Mouse (Mus musculus) heart, adult 2 months (tissue): Measurements from ENCODE around the gene Slc2a4. TPM values are rescaled to one million over a fixed set of nuclear protein-coding genes. Genes with fewer than 3 reads are reported as not detected.

Experiments used
- DNase-seq, 2 experiments: peaks; one replicate each; pipeline ENCODE4 v3.0.0; 2021
- H3K27ac ChIP-seq: fragments of 200-600 bp; 2 replicates; pipeline ENCODE4 v1.8.1; 2022
- H3K27me3 ChIP-seq: fragments of 200-500 bp; 2 replicates; pipeline ENCODE4 v1.6.1; 2012; ENCODE audit warnings: mild to moderate bottlenecking, low read length, inconsistent platforms, mixed read lengths; ENCODE audit not compliant: control insufficient read depth, insufficient read depth
- H3K36me3 ChIP-seq: fragments of 200-500 bp; 2 replicates; pipeline ENCODE4 v1.6.1; 2012; ENCODE audit warnings: low read length, inconsistent platforms; ENCODE audit not compliant: control insufficient read depth, insufficient read depth
- H3K4me1 ChIP-seq: fragments of 200-500 bp; 2 replicates; pipeline ENCODE4 v1.6.1; 2011; ENCODE audit warnings: low read length; ENCODE audit not compliant: control insufficient read depth, insufficient read depth
- H3K4me3 ChIP-seq: fragments of 200-600 bp; 2 replicates; pipeline ENCODE4 v1.8.1; 2022
- H3K79me2 ChIP-seq: fragments of 200-500 bp; replicated peaks from 2 replicates; pipeline ENCODE4 v1.6.1; 2012; ENCODE audit warnings: mild to moderate bottlenecking, inconsistent platforms, low read length, moderate library complexity, mixed read lengths; ENCODE audit not compliant: control insufficient read depth, insufficient read depth
- H3K9ac ChIP-seq: fragments of 200-500 bp; 2 replicates; pipeline ENCODE4 v1.6.1; 2012; ENCODE audit warnings: low read depth, mild to moderate bottlenecking, control low read depth, inconsistent platforms, low read length, mixed read lengths
- CTCF ChIP-seq: fragments of 200-600 bp; IDR thresholded peaks from 2 replicates; pipeline ENCODE4 v1.8.1; 2022; ENCODE audit warnings: antibody characterized with exemption, mild to moderate bottlenecking, moderate library complexity
- EP300 ChIP-seq: fragments of 200-500 bp; IDR thresholded peaks from 2 replicates; pipeline ENCODE4 v1.6.1; 2011; ENCODE audit warnings: low read depth, low read length, control low read depth; ENCODE audit not compliant: insufficient read depth
- POLR2A ChIP-seq: fragments of 200-500 bp; IDR thresholded peaks from 2 replicates; pipeline ENCODE4 v1.6.1; 2011; ENCODE audit warnings: mild to moderate bottlenecking, low read depth, low read length, control low read depth; ENCODE audit not compliant: insufficient read depth
- WGBS: fragments of 180-500 bp; shearing (Covaris S2); methylation state at CpG from one replicate; pipeline ENCODE4 v1.1.7; 2018; 5-methylcytosine and 5-hydroxymethylcytosine counted together
- intact Hi-C: fragments of 180-260 bp; cut with DNase I; formaldehyde crosslinking; loops from one replicate; pipeline ENCODE4 v1.15.1; 2025
- polyA plus RNA-seq: library from polyadenylated mRNA; depleted of rRNA; stranded (reverse); fragments of >200 nt; gene quantifications from 2 replicates; pipeline ENCODE4 v1.2.3, GENCODE M21; 2012
- total RNA-seq, 2 experiments: library from RNA; stranded (reverse); gene quantifications; 2 replicates each; pipeline ENCODE4 v1.2.3; 2021

The Slc2a4 gene
- total and polyA plus RNA-seq, 3 experiments, result 363 to 516 (median 456) TPM

DNA sequence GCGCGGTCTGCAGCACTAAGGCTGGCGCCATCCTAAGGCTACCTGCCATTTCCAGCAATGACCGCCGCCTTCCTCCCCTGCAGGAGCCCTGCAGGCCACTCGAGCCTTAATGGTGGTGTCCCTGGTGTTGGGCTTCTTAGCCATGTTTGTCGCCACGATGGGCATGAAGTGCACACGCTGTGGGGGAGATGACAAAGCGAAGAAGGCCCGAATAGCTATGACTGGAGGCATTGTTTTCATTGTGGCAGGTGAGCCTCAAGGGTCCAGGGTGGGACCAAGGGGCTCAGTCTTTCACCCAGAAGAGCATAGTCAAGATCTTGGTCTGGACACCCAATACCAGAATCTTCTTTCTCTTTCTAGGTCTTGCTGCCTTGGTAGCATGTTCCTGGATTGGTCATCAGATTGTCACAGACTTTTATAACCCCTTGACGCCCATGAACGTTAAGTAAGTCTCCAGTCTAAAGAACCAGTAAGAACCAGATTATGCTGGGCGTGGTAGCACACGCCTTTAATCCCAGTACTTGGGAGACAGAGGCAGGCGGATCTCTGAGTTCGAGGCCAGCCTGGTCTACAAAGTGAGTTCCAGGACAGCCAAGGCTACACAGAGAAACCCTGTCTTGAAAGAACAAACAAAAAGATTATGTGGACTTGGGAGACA lies 19.0 kb upstream of the Slc2a4 start:
- H3K36me3 ChIP-seq, result no peaks in the 10 kb centered on the region
- peak overlapping the region; percentile 35 for H3K4me3 ChIP-seq
- intact Hi-C loops, result no loop called here
- H3K79me2 ChIP-seq, result no peaks in the 10 kb centered on the region
- peaks cover 11% of the 10 kb centered on the region for H3K27me3 ChIP-seq
- H3K27ac ChIP-seq, result no peak overlapping the region
- 38% methylated on average over 17 of the region's 17 CpGs for WGBS
- H3K9ac ChIP-seq, result peak overlapping the region; percentile 51
- TF ChIP-seq CTCF (no peak), POLR2A (no peak; the same call in 1 of the 2 replicates), EP300 (no peak)
- H3K4me1 ChIP-seq, result peaks cover 2% of the 10 kb centered on the region; the same call in 1 of the 2 replicates
- no peak for DNase-seq

DNA sequence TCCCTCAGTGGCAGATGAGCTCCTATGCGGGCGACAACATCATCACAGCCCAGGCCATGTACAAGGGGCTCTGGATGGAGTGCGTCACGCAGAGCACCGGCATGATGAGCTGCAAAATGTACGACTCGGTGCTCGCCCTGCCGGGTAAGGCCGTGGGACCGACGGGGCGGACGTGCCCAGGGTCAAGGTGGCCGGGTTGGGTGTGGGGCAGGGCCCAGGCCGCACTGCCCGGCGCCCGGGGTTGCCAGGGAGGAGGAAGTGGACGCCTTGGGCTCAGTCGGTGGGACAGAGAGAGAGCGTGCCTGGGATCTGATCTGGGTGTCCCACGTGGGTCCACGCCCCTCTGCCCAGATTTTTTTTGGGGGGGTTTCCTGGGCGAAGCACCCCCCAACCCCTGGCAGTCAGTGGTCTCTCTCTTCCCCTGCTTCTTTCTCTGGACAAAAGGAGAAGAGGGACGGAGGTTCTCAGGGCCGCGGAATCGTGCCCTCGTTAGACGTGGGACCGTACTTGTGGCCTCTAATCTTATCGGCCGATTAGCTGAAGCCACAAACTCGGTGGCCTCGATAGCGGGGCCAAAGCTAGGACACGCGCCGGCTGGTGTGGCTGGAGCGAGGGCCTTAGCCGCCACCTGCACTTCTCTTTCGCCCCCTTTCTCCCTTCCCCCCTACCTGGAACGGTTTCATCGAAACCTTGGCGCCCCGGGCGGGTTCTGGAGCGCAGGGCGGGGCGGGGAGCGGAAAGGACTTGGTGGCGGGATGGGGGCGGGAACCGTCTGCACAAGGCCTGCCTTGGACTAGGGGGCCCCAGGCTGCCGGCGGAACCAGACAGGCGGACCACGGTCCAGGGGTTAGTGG lies 18.2 kb upstream of the Slc2a4 start:
- intact Hi-C loops, result no loop called here
- DNase-seq, result peak; percentile 29 to 49
- Histone ChIP-seq H3K36me3 (no peaks in the 10 kb centered on the region), H3K27ac (no peak overlapping the region), H3K79me2 (no peaks in the 10 kb centered on the region), H3K27me3 (peaks cover 11% of the 10 kb centered on the region), H3K4me1 (peaks cover 2% of the 10 kb centered on the region; the same call in 1 of the 2 replicates), H3K4me3 (peak overlapping the region; percentile 35), H3K9ac (peak overlapping the region; percentile 51)
- TF ChIP-seq EP300 (no peak), POLR2A (no peak), CTCF (no peak)
- 6% methylated on average over 53 of the region's 59 CpGs for WGBS

DNA sequence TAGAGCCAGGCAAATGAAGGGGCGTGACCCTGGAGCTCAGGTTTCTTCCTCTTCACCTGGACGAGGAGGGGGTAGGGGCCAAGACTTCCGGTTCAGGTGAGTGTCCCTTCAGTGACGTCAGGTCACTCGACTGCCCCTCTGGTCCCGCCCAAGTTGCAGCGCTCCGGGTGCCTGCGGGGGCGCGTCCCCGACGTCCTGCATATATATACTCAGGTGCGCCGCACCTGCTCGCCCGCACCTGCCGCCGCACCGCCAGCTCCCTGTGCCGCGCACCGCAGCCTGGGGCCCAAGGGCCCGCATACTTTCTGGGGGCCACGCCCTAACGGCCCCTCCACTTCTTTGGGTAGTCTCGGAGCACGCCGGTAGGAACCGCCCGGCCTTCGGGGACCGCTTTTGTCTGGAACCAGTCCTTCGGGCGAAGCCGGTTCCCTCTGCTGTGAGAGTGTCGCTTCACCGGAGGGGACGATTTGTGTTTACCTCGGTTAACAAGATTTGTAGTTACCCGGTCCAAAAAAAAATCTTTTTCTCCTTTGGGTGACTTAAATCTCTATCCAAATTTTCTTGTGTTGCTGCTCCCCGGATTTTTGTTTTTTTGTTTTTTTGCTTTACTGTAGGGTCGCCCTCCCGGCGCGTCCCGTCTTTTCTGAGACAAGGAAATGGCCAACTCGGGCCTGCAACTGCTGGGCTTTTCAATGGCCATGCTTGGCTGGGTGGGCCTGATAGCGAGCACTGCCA lies 17.4 kb upstream of the Slc2a4 start:
- intact Hi-C loops, result no loop called here
- H3K27me3 ChIP-seq, result peaks cover 11% of the 10 kb centered on the region
- no peak overlapping the region for H3K9ac ChIP-seq

DNA sequence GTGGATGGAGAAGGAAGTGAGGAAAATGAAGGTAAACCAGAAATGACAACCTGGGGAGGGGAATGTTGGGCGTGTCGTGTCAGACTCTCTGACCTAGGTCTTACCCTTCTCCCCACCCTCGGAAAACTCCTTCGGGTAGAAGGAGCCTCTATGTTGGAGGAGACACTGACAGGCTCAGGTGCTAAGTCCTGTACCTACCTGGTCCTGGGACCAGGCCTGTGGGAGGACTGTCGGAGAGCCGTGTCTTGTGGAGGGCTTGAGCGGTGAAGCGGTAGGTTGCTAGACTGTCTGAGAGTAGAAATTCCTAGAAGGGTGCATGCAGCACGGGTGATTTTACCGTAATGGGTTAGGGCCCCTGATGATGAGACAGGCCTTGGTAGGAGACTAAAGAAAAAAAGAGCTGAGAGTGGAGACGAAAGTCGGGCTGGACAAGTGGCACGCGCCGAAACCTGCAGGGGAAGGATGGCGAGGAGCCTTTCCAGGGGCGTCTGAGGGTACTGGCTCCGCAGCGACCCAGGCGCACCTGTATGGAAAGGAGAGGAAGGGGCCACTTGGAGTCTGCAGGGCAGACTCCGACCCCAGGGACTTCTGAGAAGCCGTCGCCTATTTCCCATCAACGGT lies 16.8 kb upstream of the Slc2a4 start, which contains the start of gene Cldn7:
Gene Cldn7, plus strand, starts transcription at position 130 of the 621 bp plus-strand sequence.
- TF ChIP-seq POLR2A (no peak), CTCF (no peak), EP300 (no peak)
- WGBS, result 27% methylated on average over 24 of the region's 24 CpGs
- intact Hi-C loops, result no loop called here
- Histone ChIP-seq H3K79me2 (no peaks in the 10 kb centered on the region), H3K9ac (no peak within 1 kb of the TSS), H3K36me3 (no peaks in the 10 kb centered on the region), H3K27me3 (peaks cover 11% of the 10 kb centered on the region), H3K27ac (no peak within 1 kb of the TSS), H3K4me1 (peaks cover 2% of the 10 kb centered on the region; the same call in 1 of the 2 replicates), H3K4me3 (no peak within 1 kb of the TSS)
- DNase-seq, result no peak

More for the DNA sequence above, 17.4 kb upstream of the Slc2a4 start:
- Histone ChIP-seq H3K4me3 (no peak overlapping the region), H3K79me2 (no peaks in the 10 kb centered on the region), H3K27ac (no peak overlapping the region), H3K36me3 (no peaks in the 10 kb centered on the region), H3K4me1 (peaks cover 2% of the 10 kb centered on the region; the same call in 1 of the 2 replicates)
- WGBS, result 10% methylated on average over 49 of the region's 49 CpGs
- DNase-seq, result no peak
- TF ChIP-seq POLR2A (no peak), EP300 (no peak), CTCF (no peak)

DNA sequence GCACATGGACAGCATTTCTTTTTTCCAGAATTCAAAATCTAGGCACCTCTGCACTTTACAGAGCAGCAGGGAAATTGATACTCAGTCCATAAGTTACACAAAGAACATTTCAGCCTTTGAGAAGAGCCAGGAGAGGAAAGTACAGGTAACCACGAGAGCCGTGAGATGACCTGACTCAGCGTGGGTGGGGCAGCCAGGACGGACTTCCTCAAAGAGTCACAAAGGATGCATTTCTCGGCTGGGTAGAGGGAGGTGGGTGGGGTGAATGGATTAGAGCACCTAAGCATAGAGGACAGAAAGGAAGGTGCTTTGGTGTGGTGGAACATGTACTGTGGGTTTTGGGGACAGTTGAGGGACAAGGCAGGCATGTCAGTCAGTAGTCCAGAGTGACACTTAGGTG lies 13.9 kb upstream of the Slc2a4 start:
- TF ChIP-seq CTCF, result no peak
- TF ChIP-seq POLR2A, result no peak
- no peak for TF ChIP-seq EP300
- Histone ChIP-seq H3K79me2 (no peaks in the 10 kb centered on the region), H3K4me1 (peaks cover under 1% of the 10 kb centered on the region; the same call in 1 of the 2 replicates), H3K4me3 (no peak overlapping the region), H3K27ac (no peak overlapping the region), H3K27me3 (peaks cover 11% of the 10 kb centered on the region), H3K9ac (no peak overlapping the region), H3K36me3 (no peaks in the 10 kb centered on the region)
- 36% methylated on average over 5 of the region's 5 CpGs for WGBS
- intact Hi-C loops, result no loop called here
- DNase-seq, result no peak
